Comparison of ENCODE assay signal across 8 mouse cellular contexts in genomic region chr2:145232764-145233484, GRCm38 (mm10).
DNase-seq lines count a peak whose midpoint lies in the region; ATAC-seq lines count a peak whose summit lies in the region.

No protein-coding gene starts in this region.

- no peak overlapping the region for H3K27ac ChIP-seq in hindbrain, embryonic 11.5 days (ENCODE audit: low read depth, low read length)
- H3K27ac ChIP-seq in hindbrain, embryonic 13.5 days: no peak overlapping the region
- H3K27ac ChIP-seq in neural tube, embryonic 15.5 days (replicated peaks): no peak overlapping the region

- H3K4me2 ChIP-seq in hindbrain, embryonic 11.5 days (replicated peaks; ENCODE audit: low read depth, low read length): no peak overlapping the region
- no peak overlapping the region for H3K4me2 ChIP-seq in hindbrain, embryonic 13.5 days
- no peak overlapping the region for H3K4me2 ChIP-seq in neural tube, embryonic 15.5 days

- no peaks in the 10 kb centered on the region for H3K27me3 ChIP-seq in hindbrain, embryonic 11.5 days (ENCODE audit: control insufficient read depth, insufficient read depth, low read length)
- no peaks in the 10 kb centered on the region for H3K27me3 ChIP-seq in hindbrain, embryonic 13.5 days
- H3K27me3 ChIP-seq in neural tube, embryonic 15.5 days (replicated peaks): no peaks in the 10 kb centered on the region

- H3K4me1 ChIP-seq in hindbrain, embryonic 11.5 days (replicated peaks; ENCODE audit: control insufficient read depth, insufficient read depth, low read length): no peaks in the 10 kb centered on the region
- peaks cover 6% of the 10 kb centered on the region; the same call in 1 of the 2 replicates for H3K4me1 ChIP-seq in hindbrain, embryonic 13.5 days (replicated peaks)
- peaks cover 10% of the 10 kb centered on the region; the same call in 1 of the 2 replicates for H3K4me1 ChIP-seq in neural tube, embryonic 15.5 days

- intact Hi-C loops in heart, postnatal 14 days (cut with DNase I): loop anchor here (5.0 kb wide), 1 partner anchor 54 kb away; no protein-coding TSS in a partner anchor

- DNase-seq in hindbrain, embryonic 11.5 days (ENCODE audit: low spot score): peak; percentile 12
- peak; percentile 19 to 29 for DNase-seq in heart, postnatal 14 days
- peak; percentile 33 for DNase-seq in liver
- no peak for DNase-seq in Muller cell, postnatal 12 days (ENCODE audit: inconsistent ontology term)
- no peak for DNase-seq in cerebellum, adult 8-10 months
- no peak for DNase-seq in frontal cortex, postnatal 36 days (ENCODE audit: low spot score in 2 of 2)

- ATAC-seq in hindbrain, embryonic 11.5 days (ENCODE audit: low FRiP score): no peak
- no peak for ATAC-seq in hindbrain, embryonic 13.5 days (ENCODE audit: low FRiP score)
- 0 out of 2 replicates have a peak, but pooled peaks have one; percentile 35 for ATAC-seq in neural tube, embryonic 15.5 days (ENCODE audit: low FRiP score)

- H3K9ac ChIP-seq in hindbrain, embryonic 11.5 days (ENCODE audit: low read depth, low read length): no peak overlapping the region
- no peak overlapping the region for H3K9ac ChIP-seq in hindbrain, embryonic 13.5 days
- H3K9ac ChIP-seq in neural tube, embryonic 15.5 days (replicated peaks): no peak overlapping the region

- H3K36me3 ChIP-seq in hindbrain, embryonic 11.5 days (ENCODE audit: control insufficient read depth, insufficient read depth, low read length): no peaks in the 10 kb centered on the region
- no peaks in the 10 kb centered on the region for H3K36me3 ChIP-seq in hindbrain, embryonic 13.5 days
- no peaks in the 10 kb centered on the region for H3K36me3 ChIP-seq in neural tube, embryonic 15.5 days

- H3K4me3 ChIP-seq in hindbrain, embryonic 11.5 days (ENCODE audit: low read depth, low read length): no peak overlapping the region
- no peak overlapping the region for H3K4me3 ChIP-seq in hindbrain, embryonic 13.5 days
- no peak overlapping the region for H3K4me3 ChIP-seq in neural tube, embryonic 15.5 days (replicated peaks)

- no peaks in the 10 kb centered on the region for H3K9me3 ChIP-seq in hindbrain, embryonic 11.5 days (ENCODE audit: control insufficient read depth, low read length)
- no peaks in the 10 kb centered on the region for H3K9me3 ChIP-seq in hindbrain, embryonic 13.5 days
- no peaks in the 10 kb centered on the region for H3K9me3 ChIP-seq in neural tube, embryonic 15.5 days (replicated peaks)

- WGBS in hindbrain, embryonic 11.5 days: 49% methylated on average over 6 of the region's 6 CpGs
- WGBS in hindbrain, embryonic 13.5 days: 63% methylated on average over 6 of the region's 6 CpGs
- 60% methylated on average over 6 of the region's 6 CpGs for WGBS in neural tube, embryonic 15.5 days

Comparison
In these comparisons a context has a peak if more than half of its experiments do, and no peak if none do; other contexts are left out.
1. DNase-seq: peak in hindbrain, embryonic 11.5 days (single experiment), heart, postnatal 14 days (2 of 2) and liver (single experiment); none in Muller cell, postnatal 12 days (single experiment), cerebellum, adult 8-10 months (single experiment) and frontal cortex, postnatal 36 days (0 of 2).